Mouse (Mus musculus): ENCODE measurements around the gene Vsig1.

- TF ChIP-seq CTCF (IDR thresholded peaks at IDR 0.05; ENCODE audit: control insufficient read depth, insufficient read depth, insufficient replicate concordance, low read depth, low read length) (no peak), POLR2A (IDR thresholded peaks at IDR 0.05; ENCODE audit: control insufficient read depth, low read depth, low read length) (no peak)
These were observed 49.0 kb downstream of the Vsig1 start, which contains the start of the genes Psmd10 and Atg4a for GRCm38 (mm10) chrX:140956272-140956940.
